Mouse (Mus musculus) bone marrow, adult 2 months (tissue): ENCODE results near the gene Ube2m.

ENCODE experiments used
- CTCF ChIP-seq: fragments of 200-500 bp; IDR thresholded peaks from 2 replicates; pipeline ENCODE4 v1.5.1; 2011; ENCODE audit warnings: low read length, control low read depth; ENCODE audit not compliant: control insufficient read depth, insufficient read depth
- POLR2A ChIP-seq: fragments of 200-500 bp; IDR thresholded peaks from 2 replicates; pipeline ENCODE4 v1.6.1; 2011; ENCODE audit warnings: low read depth, mild to moderate bottlenecking, control low read depth, low read length, borderline replicate concordance; ENCODE audit not compliant: control insufficient read depth

GRCm38 (mm10) chr7:12995862-12996261 is 42.2 kb downstream of the Ube2m start:
- TF ChIP-seq CTCF, result no peak
- no peak for TF ChIP-seq POLR2A
